Mouse (Mus musculus) layer of hippocampus, adult 8-10 months (tissue): ENCODE results near the gene Pdgfb. TPM values are rescaled to one million over a fixed set of nuclear protein-coding genes. Genes with fewer than 3 reads are reported as not detected.

Experiments
- DNase-seq, 2 experiments: peaks; one replicate each; pipeline ENCODE4 v3.0.0; 2022; ENCODE audit warnings: low spot score in 2 of 2
- total RNA-seq, 4 experiments: library from RNA; stranded (reverse); gene quantifications; 2 replicates each; pipeline ENCODE4 v1.2.4; 2022

Gene Pdgfb
- total RNA-seq, 4 experiments from 2014 or later: 30.3 to 38.4 (median 34.6) TPM

DNA sequence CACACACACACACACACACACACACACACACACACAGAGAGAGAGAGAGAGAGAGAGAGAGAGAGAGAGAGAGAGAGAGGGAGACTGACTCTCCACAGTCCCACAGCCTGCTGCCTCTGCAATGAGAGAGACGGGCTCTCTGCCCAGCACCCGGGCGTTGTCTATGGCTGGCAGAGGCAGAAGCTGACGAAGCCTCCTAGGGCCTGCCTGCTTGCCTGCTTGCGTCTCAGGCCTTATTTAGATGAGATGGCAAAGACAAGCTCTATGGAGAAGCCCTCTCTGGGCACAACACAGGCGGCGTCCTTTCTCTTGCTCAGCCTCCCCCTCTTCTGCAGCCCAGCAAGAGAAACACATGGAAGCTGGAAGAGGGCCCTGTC, 4.6 kb downstream of the Pdgfb start:
- peak; percentile 76 to 79 for DNase-seq

DNA sequence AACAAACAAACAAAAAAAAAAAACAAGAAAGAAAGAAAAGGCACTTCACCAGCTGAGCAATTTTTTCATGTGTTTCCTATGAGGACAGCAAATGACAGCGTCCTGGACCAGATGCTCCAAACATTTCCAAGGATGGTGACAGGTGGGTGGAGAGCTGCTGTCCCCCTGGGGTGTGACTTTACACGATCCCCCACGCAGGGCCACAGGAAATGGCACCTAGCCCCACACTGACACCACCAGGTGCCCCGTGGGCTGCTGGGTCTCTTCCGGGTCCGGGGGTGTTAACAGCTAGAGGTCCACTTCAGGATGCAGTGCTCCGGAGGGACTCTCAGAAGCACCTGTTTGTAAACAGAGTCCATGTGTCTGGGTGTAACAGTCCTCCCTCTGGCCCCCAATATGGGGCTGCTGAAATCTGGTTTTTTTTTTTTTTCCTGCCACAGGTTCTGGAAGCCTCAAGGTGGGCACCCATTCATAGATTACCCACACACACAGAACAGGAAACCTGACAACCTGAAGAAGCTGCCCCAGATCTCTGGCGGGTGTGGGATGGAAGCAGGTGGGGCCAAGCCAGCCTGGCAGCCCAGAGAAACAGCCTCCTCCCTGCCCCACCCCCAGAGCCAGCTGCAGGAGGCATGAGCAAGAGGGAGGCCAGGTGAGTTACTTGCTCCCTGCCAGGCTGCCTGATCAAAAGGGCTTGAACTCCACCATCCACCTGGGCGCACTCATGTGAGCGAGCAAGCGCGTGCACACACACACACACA, 5.2 kb downstream of the Pdgfb start:
- no peak for DNase-seq

DNA sequence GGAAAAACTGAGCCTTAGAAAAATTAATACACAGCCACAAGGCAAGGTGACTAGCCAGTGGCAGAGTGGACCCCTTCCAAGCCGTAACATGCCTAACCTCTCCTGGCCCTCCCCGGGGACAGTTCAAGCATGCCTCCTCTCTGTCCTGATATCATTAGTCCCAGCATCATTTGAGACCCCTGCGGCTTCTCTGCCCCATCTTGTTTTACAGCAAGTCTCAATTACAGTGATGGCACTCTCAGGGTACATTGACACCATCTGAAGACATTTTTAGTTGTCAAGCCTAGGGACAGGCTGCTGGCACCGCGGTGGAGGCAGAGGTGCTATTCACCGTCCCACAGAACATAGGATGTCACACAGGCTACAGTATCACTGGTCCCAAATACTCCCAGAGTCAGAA, 6.3 kb downstream of the Pdgfb start:
- DNase-seq: no peak

DNA sequence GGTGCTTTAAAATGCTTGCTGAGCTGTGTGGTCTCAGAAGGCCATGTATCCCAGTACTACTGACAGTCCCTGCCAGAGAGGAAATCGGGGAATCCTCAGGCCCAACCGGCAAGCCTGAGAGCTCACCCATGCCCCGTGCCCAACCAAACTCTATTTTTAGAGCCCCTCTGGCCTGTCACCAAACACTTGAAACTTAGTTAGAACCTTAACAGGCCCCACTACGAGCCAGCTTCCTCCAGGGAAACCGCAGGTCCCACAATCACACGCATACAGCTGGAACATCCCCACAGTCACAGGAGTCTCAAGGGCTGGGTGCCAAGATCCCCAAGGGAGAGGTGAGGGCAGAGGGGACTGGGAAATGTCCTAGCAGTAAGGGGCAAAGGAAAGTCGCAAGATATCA, 8.6 kb downstream of the Pdgfb start:
- no peak for DNase-seq

DNA sequence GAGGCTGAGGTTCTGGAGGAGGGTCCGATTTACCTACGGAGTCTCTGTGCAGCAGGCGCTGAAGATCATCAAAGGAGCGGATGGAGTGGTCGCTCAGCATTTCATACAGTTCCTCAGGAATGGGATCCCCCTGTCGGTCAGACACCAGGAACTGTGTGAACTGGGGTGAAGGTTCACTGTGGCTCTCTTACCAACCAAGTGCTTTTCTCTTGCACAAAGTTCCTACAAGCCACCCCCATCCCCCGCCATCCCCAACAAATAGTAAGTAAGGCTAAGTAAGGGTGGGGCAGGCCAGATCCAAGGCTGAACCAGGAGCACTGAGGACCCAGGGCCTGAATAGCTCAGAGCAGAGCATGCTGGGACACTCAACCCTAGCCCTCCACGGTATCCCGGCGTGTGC, 9.3 kb downstream of the Pdgfb start:
- no peak for DNase-seq

DNA sequence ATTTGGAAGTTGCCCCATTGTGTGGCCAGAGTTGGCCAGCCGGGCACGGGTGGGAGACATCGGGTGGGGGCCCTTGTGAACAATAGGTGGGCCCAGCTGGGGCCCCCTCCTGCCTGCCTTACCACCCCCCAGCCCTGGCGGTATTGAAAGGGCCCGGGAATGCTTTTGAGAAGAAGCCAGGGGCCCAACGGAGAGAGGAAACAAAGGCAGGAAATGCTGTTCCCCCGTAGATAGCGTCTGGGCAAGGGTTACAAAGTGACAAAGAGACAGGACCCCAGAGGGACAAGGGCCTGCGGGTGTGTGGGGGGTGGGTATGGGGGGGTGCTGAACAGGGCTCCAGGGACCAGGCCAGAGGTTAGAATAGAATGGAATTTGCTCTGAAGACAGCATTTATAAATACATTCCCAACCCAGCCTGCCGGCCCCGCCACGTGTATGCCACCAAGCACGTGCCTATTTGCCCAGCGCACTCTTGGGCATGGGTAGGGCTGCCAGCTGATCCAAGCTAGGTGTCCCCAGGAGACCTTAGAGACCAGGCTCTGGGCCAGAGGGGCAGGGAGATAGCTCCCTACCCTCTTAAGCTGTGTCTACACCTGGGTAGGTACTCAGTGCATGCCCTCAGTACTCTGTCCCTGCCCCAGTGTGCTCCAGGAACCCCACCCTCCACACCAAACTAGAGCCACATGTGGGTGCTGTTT, 10.0 kb downstream of the Pdgfb start:
- DNase-seq: no peak

DNA sequence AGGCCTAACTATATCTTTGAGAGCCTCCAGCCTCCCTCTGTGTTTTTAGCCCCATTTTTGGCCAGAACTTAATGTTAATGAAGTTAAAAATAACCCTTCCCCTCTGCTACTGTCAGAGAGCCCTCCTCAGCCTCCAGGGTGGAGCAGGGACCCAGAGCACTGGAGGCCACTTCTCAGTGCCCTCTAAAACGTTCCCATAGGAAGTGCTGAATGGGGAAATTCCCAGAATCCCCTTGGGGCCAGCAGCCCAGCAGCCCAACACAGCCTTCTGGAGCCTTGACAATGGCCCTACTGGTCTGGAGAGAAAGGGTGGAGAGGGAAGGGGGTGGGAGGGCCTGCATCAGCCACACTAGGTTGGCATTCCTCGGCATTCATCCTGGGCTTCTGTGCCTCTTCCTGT, 11.2 kb downstream of the Pdgfb start:
- no peak for DNase-seq

DNA sequence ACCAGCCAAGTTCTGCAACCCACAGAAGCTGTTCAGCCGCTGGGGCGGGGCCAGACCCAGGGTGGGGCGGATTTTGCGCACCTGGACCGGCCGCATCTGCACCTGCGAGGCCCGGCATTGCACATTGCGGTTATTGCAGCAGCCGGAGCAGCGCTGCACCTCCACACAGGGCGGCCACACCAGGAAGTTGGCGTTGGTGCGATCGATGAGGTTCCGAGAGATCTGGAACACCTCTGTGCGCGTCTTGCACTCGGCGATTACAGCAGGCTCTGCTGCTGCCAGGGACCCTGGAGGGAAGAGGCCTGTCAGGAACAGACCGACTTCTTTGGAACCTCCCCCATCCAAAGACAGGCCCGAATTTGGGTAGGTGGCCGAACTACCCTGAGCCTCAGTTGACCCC, 13.2 kb downstream of the Pdgfb start:
- DNase-seq: no peak

DNA sequence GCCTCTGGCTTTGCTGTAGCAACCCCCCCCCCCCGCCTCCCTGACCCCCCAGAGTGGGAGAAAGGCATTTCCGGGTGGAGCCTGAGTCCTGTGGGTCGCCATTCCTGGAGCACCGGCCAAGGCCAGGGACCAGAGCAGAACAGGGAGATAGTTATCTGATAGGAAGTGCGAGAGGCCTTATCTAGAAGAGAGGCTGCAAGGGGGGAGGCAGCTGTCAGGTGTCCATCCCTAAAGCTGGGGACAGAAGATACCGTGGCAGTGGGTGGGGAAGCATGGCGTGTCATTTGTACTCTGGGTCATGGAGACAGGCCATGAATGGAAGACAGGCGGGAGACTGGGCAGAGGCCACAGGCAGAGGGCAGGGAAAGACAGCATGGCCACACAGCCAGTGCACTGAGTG, 14.1 kb downstream of the Pdgfb start:
- no peak for DNase-seq

DNA sequence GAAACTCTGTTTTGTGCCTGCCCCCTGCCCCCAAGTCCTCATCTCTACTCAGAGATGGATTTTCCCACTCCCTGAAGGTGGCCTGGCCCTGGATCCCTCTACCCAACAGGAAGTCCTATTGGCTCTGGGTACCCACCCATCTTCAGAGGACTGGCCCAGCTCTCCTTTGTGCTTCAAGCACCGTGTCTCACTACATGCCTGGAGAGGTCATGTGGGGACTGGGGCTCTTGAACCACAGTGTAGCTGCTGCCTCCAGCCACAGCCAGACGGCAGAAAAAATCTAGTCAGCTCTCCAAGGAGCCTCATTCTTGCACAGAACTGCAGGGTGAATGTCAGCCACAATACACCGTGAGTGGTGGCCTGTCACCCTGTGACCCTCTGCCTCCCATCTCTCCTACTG, 16.8 kb downstream of the Pdgfb start:
- no peak for DNase-seq

DNA sequence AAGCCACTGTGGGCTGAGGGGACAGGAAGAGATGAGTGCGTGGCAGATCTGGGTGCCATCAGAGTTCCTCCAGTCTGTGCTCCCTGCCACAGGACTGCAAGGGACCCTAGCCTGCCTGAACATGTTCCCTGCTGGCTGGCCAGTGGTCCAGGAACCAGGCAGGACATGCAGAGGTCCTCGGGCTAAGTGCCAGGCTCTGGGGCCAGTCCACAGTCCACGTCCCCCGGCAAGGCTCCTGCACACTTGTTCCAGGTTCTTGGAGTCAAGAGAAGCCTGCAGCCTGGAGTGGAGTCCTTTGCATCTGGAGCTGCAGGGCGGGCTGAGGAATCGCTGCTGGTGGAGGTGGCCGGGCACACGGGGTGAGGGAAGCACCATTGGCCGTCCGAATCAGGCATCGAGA, 18.0 kb downstream of the Pdgfb start:
- no peak for DNase-seq

DNA sequence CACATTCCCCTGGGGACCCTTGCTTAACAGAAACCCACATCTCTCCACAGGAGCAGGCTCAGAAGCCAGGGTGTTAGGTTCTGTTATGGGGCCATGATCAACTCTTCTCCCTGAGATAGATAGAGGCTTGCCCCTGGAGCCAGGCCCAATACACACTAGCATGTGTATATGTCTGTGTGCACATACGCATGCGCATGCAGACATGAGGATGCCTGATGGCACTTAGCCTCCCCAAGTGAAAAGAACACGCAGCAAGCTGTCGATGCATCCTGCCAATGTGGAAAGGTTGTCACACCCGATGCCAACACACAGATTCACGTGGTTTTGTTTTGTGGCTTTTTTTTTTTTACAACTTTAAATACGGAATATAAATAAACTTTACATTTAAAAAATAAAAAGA, 19.2 kb downstream of the Pdgfb start:
- peak in 1 of 2 experiments; percentile 38 for DNase-seq

DNA sequence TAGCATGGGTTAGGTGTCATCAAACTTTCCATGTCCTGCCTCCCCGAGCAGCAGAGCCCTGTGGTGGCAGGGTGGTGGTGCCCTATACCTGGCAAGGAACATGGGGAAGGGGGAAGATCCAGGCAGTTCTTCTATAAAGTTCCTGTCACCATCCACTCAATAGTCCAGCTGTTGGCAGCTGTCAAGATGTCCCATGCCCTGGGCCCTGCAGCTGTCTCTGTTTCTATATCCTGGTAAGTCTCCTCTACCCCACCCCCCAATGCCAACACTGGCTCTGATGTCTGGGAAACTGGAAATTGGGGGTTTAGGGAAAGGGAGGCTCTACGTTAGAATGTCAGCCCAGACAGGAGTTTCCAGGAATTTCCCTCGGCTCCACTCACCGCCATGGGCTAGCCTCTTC, 20.2 kb downstream of the Pdgfb start:
- DNase-seq: no peak

DNA sequence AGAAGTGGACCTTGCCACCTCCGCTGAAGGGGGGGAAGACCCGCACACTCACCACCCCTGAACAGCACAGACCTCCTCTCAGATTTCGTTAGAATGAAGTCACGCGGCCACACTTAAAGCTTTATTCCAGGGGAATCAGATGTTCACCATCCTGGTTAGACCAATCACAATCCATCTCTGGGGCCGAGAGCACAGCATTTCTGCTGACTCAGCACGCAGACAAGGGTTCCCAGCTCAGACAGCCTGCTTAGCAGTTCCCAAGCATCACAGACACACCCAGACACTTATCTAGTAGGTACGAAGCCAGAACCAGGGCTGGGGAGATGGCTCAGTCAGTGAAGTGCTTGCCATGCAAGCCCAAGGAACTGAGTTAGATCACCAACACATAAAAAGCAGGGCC, 28.6 kb downstream of the Pdgfb start:
- no peak for DNase-seq

DNA sequence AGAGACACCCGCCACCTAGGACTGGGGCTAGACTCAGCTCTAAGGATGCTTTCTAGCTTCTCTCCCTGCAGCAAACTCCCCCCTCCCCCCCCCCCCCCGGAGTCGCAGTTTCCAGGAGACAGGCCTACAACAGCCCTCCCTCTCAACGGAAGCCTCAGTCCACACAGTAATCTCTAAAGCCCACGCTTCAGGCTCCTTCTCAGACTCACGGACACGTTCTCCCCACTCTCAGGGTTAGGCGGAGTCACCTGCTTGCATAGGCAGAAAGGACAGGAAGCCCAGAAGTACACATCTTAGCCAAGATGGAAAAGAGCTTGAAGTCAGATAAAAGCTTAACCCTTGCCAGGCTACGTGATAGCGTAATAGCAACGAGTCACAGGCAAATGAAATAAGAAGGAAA, 29.3 kb downstream of the Pdgfb start:
- no peak for DNase-seq

DNA sequence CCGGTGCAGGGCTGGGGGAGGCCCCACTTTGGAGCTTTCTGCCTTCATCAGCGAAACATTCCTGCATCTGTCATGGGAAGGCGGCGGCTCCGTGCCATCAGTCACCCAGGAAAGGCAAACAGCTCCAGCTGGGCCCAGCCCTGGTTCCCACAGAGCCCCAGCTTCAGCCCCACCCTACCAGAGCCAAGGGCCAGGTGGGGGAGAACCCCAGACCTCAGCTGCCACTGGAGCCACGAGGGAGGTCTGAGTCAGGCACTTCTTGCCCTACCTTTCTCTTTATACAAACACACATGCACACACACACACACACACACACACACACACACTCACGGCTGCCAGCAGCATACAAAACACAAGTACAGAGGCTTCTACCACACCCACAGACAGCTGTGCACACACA, 30.6 kb downstream of the Pdgfb start:
- no peak for DNase-seq

DNA sequence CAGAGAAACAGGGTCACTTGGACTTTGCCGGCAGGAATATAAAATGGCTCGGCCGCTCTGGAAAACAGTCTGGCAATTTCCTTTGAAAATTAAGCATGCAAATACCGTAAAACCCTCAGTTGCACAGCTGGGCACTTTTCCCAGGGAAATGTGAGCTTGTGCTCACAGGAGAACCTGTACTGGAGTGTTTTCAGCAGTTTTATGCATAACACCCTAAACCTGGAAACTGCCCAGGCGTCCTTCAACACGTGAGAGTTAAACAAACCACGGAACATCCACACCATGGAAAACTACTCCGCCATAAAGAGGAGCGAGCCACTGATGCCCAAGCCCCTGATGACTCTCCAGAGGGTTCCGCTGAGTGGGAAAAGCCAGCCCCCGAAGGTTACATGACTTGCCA, 34.1 kb downstream of the Pdgfb start:
- no peak for DNase-seq

DNA sequence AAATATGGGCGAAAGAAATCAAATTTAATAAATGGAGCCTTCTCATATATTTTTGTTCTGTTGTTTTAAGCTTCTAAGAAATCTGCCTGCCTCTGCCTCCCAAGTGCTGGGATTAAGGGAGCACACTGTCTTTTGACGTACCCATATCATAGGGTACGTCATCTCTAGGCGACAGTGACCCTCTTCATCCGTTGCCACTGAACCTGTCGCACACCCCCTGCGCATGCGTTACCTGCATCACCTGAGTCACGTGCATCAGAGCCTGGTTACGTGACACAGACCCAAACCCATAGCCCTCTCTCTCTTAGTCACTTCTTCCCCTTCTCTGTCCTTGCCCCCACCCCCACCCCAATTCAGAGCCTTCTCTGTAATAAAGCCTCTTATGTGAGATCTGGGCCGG, 42.6 kb downstream of the Pdgfb start:
- no peak for DNase-seq

DNA sequence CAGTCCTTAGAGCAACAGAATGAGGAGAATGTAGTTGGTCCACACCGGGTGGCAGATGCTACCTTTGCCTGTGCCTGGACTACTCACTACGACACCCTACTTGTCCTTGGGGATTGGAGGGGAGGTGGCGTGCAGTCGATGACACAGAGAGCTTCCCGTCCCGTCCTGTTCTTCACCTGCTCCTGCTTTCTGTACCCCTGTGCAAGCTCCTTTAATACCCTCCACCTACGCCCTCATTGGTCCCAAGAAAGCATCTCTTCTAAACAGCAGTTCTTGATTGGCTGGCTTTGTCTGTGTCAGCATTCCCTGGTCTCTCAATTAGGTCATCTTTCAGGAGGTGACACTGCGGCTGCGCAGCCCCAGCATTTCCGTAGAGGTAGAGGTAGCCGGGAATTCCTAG, 43.8 kb downstream of the Pdgfb start, which contains the start of gene Cbx7:
TSS of gene Cbx7 (minus strand) at position 180 of the 400 bp plus-strand sequence.
- no peak for DNase-seq

DNA sequence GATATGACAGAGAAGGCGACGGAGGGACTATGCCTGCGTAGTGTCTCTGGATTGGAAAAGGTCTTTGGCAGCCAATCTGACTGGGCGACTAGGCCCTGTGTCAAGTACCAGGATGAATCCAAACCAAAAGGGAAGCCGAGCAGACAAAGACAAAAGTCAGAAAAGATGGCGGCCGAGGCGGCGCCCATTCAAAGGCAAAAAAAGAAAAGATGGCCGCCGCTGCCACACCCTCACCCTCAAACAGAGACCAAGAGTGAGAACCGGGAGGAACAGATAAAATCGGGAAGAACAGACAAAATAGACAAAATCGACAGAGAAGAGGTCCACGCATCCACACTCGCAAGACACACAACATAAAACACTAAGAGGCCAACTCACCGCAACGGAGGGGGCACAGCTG, 44.3 kb downstream of the Pdgfb start:
- no peak for DNase-seq

DNA sequence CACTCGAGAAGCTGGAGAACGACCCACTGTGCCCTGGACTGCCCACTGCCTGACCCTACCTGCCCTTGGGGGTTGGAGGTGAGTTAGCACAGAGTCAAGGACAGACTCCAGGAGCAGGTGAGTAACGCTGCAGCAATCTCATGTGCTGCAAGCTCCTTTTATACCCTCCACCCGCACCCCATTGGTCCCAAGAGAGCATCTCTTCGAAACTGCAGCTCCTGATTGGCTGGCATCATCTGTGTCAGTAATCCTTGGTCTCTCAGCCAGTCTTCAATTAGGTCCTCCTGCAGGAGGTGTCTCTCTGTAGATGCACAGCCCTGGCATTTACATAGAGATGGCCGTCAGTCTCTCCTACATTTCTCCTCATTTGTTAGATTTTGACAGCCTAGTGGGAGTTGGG, 47.4 kb downstream of the Pdgfb start:
- DNase-seq: no peak

DNA sequence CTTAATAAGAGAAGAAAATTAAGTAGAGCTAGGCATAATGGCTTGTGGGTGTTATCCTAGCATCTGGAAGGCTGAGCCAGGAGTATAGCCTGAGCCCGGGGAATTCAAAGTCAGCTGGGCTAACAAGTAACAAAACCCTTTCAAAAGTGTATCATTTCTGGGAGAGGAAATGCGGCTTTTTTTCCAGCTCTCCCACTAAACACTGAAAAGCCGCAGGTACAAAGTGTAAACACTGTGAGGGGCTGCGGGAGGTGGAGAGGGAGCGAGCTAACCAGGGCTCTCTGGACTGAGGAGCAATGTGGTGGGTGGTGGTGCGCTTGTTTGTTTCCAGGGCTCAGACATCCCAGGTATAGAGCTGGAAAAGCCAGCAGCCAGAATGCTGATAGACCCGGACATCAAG, 50.4 kb downstream of the Pdgfb start:
- DNase-seq: no peak

DNA sequence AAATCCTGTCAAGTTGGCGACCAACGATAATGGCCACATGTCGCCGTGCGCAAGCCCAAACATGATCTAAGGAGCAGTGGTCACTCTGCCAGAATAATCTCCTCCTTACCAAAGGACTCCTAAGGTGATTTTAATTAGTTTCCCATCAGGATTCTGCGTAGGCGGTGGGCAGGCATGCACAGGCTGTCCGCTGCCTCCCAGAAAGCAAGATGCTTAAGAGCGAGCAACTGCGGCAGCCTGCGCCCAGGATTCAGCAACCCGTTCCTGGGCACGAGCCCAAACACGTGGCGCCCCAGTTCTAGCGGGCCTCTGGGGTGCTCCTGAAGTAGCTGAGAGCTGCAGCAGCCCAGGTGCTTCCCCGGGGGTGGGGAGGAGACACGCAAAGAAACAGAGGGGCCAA, 52.1 kb downstream of the Pdgfb start:
- no peak for DNase-seq
